Mouse (Mus musculus) thymus, postnatal 25 days (tissue): ENCODE data around the gene Armh1.
"Not testable (repeated sequence)": the region's sequence is repeated elsewhere in the genome, so short reads cannot be mapped to it uniquely, and the experiment has no call there.

Source experiments
- DNase-seq: peaks from one replicate; pipeline ENCODE4 v3.0.0; 2022

The Armh1 gene

DNA sequence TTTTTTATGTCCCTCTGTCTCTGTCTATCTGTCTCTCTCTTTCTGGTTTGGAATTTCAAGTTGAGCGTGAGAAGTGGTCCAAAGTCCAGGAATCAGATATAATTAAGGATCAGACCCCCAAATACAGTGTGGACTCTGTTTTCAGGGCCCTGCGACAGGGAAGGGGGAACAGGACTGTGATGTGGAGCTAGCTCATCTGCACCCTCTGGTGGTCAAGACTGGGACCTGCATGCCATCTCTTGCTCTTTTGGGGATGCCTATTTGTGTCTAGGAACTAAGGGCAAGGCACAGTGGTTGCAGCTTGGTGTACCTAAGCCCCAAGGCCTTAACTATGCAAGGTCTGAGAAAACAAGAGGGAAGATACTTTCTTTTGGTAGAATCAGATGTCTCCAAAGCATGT, 15.4 kb upstream of the Armh1 start:
- peak; percentile 80 for DNase-seq

DNA sequence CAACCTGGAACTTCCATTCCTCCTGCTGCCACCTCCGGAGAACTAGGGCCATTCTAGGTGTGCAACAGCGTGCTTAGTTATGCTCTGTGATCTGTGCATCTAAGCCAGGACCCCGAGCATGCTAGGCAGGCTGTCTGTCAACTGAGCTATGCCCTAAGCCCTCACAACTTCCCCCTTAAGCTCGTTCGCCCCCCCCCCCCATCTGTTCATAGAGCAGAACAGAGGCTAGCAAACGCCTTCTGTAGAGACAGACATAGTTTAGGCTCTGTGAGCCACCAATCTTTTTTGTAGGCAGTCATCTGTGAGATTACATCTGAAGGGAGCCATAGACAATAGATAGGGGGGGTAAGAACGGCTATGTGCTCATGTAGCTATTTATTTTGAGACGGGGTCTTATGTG, 11.1 kb upstream of the Armh1 start:
- DNase-seq: no peak

- no peak for DNase-seq
These were observed 10.4 kb upstream of the Armh1 start for GRCm38 (mm10) chr4:117262101-117262913.

DNA sequence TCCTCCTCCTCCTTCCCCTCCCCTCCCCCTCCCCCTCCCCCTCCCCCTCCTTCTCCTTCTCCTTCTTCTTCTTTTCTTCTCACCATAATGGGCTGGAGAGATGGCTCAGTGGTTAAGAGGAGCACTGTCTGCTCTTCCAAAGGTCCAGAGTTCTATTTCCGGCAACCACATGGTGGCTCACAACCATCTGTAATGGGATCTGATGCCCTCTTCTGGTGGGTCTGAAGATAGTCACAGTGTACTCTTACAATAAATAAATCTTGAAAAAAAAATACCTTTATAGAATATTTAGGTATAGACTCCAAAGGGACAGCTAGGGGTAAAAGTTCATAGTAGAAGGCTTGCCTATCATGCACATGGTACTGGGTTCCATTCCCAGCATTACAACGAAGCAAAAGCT, 9.3 kb upstream of the Armh1 start:
- no peak for DNase-seq

- DNase-seq: not testable (repeated sequence)
These were observed 8.0 kb upstream of the Armh1 start for GRCm38 (mm10) chr4:117259909-117260308.

DNA sequence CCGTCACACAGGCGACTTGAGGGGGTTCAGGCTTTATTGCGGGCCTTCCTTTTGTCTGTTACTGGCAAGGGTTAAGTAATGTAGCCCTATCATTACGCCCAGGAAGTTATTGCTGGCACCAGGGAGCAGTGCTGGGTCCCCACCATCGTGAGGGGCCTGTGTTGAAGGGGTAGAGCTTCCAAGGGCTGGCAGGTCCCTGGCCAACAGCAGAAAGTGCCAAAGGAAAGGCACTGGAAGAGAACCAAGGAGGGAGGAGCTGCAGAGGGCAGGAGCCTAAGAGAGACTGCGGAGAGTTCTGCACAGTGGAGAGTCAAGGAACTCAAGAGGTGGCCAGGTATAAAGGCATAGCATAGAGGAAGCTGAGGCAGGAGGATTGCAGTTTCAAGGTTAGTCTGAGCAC, 2.7 kb upstream of the Armh1 start:
- DNase-seq: no peak

DNA sequence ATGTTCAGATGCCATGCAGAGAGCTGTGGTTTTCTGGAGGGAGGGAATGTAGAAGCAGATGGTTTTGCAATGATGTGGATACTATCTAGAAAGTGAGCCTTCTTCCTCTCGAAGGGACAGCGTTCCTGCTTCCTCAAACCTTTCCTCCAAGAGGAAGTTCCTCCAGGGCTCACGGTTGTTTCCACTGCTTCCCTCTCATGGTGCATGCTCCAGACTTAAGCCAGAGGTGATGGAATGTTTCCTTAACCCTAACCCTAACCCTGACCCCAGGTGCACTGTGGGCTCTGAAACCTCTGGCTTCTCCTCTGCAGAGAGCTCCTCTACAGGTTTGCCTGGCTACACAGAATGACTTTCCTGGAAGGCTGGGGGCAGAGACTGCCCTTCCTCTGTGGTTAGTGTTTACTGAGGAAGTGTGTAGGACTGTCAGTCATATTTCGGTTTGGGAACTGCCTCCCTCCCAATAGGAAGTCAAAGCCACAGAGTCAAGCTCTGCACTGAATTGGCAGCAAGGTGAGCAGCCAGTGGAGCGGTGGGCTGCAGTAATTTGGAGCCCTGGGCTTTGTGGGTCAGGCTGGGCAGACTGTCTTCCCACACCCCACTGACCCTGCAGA, 2.2 kb upstream of the Armh1 start:
- DNase-seq: no peak

DNA sequence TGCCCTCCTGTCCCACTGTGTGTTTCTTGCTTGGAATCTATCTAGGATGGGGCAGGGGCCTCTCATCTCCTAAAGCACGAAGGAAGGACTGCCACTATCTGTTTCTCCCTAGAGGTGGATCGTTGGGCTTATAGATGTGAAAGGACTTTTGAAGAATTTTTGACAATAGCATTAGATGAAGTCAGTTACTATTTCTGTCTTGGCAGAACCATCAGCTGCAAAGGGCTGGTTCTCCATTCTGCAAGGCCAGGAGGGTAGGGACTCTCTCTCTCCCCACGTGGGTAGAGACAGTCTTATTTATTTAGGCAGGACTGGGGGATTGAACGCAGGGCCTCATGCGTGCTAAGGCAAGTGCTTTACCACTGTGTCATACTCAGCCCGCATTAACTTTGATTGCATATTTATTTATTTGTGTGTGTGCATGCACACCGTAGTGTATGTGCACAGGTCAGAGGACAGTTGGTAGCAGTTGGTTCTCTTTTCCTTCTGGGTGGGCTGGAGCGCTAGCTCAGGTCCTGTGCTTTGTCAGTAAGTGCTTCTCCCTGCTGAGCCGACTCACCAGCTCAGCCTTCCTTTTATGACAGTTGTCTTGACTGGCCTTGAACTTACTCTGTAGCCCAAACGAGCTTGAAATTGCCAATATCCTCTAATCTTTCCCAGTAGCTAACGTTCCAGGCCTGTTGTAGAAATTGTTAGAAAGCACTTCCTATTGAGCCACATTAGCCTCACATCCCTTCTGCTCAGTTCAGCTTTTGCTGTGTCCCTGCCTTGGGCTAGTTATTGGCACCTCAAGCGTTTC, 1.5 kb upstream of the Armh1 start:
- DNase-seq: no peak

GRCm38 (mm10) chr4:117252755-117253154, 830 bp upstream of the Armh1 start:
- DNase-seq: no peak

GRCm38 (mm10) chr4:117252351-117252750, 426 bp upstream of the Armh1 start:
- no peak for DNase-seq

- DNase-seq: no peak
These were observed 943 bp downstream of the Armh1 start for GRCm38 (mm10) chr4:117250982-117251381.

GRCm38 (mm10) chr4:117240867-117241266, 11.1 kb downstream of the Armh1 start:
- DNase-seq: no peak

DNA sequence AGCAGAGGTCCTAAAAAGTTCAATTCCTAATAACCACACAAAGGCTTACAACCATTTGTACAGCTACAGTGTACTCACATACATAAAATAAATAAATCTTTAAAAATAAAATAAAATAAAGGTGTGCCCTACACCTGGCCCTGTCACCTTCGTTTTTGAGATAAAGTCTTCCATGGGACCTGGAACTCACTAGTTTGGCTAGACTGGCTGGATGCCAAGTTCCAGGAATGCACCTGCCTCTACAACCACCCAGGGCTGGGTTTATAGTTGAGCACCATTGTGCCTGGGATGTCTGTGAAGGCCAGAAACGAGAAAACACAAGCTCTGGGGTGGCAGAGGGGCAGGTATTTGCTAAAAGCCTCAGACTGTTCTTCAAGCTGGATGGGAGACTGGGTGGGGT, 12.8 kb downstream of the Armh1 start:
- DNase-seq: no peak

DNA sequence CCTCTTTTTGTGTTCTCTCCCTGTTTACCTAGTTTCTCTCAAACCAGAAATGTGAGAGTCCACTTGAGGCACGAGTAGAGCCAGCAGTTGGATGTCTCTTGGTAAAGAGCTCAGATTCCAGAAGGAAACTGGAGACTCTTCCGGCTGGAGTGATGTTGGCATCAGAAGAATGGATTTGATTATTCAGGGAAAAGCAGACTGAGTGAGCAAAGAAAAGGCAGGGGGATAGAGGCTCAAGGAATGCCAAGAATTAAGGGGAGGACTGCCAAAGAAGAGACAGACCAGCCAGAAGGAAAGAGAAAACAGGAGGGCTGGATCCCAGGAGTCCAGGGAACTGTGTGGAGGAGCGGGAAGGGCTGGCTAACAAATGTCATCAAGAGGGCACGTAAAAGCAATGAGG, 16.1 kb downstream of the Armh1 start:
- DNase-seq: no peak

GRCm38 (mm10) chr4:117234166-117234741, 17.7 kb downstream of the Armh1 start:
- DNase-seq: no peak

DNA sequence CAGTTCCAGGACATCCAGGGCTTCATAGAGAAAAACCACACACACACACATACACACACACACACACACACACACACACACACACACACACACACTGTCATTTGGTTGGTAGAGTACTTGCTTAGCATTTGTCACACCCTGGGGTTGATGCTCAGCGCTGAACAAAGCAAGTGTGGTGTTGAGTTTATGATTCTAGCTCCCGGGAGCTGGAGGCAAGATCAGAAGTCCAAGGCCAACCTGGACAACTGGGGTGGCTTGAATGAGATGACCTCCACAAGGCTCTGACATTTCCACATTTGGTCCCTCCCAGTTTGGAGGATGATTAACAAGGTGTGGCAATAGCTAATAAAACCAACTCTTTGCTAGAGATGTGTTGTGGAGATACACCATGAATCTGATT, 20.7 kb downstream of the Armh1 start:
- no peak for DNase-seq

DNA sequence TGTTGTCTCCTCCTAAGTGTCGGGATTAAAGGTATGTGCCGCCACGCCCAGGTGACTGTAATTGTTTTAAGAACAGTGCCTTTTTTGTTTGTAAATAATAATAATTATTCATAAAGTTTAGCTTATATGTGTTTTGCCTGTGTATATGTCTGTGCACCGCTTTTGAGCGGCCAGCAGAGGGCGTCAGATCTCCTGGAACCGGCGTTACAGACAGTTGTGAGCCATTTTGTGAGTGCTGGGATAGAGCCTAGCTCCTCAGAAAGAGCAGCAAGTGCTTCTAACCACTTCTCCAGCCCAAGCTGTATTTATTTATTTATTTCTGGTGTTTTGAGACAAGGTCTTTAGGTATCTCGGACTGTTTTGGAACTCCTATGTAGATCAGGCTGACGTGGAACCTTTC, 21.6 kb downstream of the Armh1 start:
- DNase-seq: no peak

GRCm38 (mm10) chr4:117229590-117229989, 22.3 kb downstream of the Armh1 start:
- no peak for DNase-seq

GRCm38 (mm10) chr4:117225250-117225649, 26.7 kb downstream of the Armh1 start:
- no peak for DNase-seq

GRCm38 (mm10) chr4:117224122-117224521, 27.8 kb downstream of the Armh1 start:
- DNase-seq: no peak

DNA sequence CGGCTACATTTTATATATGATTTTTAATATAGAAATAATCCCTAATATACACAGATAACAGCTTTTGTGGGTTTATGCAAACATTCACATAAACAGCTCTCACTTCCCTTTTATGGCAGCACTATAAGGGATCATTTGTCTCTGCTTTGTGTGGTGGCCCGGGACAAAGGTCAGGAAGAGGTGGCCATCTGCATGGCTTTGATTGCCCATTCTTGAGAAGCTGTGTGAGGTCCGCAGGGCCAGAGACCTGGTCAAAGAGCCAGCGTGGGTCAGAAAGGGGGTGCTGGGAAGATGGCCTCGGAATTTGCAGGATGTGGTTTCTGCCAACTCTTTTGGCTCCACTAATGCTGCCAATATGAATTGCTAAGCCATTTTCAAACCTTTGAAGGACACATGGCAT, 28.9 kb downstream of the Armh1 start:
- DNase-seq: no peak

DNA sequence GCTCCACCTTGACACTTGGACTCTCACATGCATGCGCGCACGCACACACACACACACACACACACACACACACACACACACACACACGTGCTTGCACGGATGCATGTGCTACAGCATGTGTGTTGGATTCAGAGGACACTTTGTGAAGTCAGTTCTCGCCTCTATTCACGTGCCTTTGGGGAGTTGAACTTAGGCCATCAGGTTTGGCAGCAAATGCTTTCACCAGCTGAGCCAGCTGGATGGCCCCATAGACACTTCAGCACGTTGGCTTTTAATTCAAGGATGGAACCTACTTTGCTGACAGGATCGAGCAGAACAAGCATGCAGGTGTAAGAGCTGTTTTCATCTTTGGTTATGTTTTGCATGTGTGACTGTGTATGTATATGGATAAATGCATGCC, 30.1 kb downstream of the Armh1 start:
- DNase-seq: no peak

GRCm38 (mm10) chr4:117220741-117221515, 31.0 kb downstream of the Armh1 start:
- no peak for DNase-seq
